Mouse (Mus musculus) macrophage (primary cell): ENCODE results near the gene Kank3. TPM values are rescaled to one million over a fixed set of nuclear protein-coding genes. Genes with fewer than 3 reads are reported as not detected.

ENCODE experiments used
- H3K27ac ChIP-seq: fragments of 350-480 bp; formaldehyde crosslinking; 2 replicates; pipeline ENCODE4 v1.9.0; 2021
- H3K36me3 ChIP-seq: fragments of 350-480 bp; formaldehyde crosslinking; 2 replicates; pipeline ENCODE4 v1.9.0; 2021; ENCODE audit errors: inconsistent target
- H3K4me3 ChIP-seq: fragments of 350-480 bp; formaldehyde crosslinking; 2 replicates; pipeline ENCODE4 v1.9.0; 2021; ENCODE audit errors: inconsistent target
- H3K79me2 ChIP-seq: fragments of 350-480 bp; formaldehyde crosslinking; 2 replicates; pipeline ENCODE4 v1.9.0; 2021; ENCODE audit errors: inconsistent target
- WGBS: methylation state at CpG from one replicate; pipeline ENCODE4 v1.1.7; 2026; ENCODE audit warnings: inconsistent platforms; ENCODE audit not compliant: missing documents; 5-methylcytosine and 5-hydroxymethylcytosine counted together
- polyA plus RNA-seq: library from polyadenylated mRNA; stranded (reverse); fragments of 250-400 nt; gene quantifications from 3 replicates; pipeline ENCODE4 v1.2.4, GENCODE M21; 2018; ENCODE audit warnings: inconsistent platforms
- total RNA-seq, 78 experiments: library from RNA; depleted of rRNA; stranded (reverse); fragments of 250-400 nt; gene quantifications; 1 replicate in 9 of 78; 2 replicates in 24 of 78; 3 replicates in 43 of 78; 4 replicates in 2 of 78; pipeline ENCODE4 v1.2.4; 2018; ENCODE audit warnings: inconsistent platforms in 56 of 78

Kank3 gene
- 10 to 100 TPM in 16 of 26 experiments, 1 to 10 TPM in 10; 2.1 to 46.8 (median 13.0) TPM for total RNA-seq (2018; cell fraction: chromatin; rRNA removed)
- total RNA-seq (2018; cell fraction: cytosol; rRNA removed) = 10 to 100 TPM in 1 of 26 experiments, 1 to 10 TPM in 25; 2.3 to 10.2 (median 4.6) TPM
- total RNA-seq (2018; cell fraction: nucleus; rRNA removed) = 10 to 100 TPM in 15 of 26 experiments, 1 to 10 TPM in 11; 3.9 to 37.0 (median 11.8) TPM
- 5.5 to 10.9 TPM (median 9.8 TPM) in 3 replicates for polyA plus RNA-seq

- no peaks in the 10 kb centered on the region for H3K79me2 ChIP-seq
- 3% methylated on average over 35 of the region's 36 CpGs for WGBS
- no peaks in the 10 kb centered on the region for H3K36me3 ChIP-seq
- H3K4me3 ChIP-seq = peak within 1 kb of the TSS; percentile 50
- H3K27ac ChIP-seq = no peak within 1 kb of the TSS
Observed at GRCm38 (mm10) chr17:33810334-33811141, at the start of gene Kank3. Gene Kank3 (plus strand): TSS chr17:33810519.

- H3K4me3 ChIP-seq = no peak overlapping the region
- 45% methylated on average over 3 of the region's 3 CpGs for WGBS
- no peak overlapping the region for H3K27ac ChIP-seq
- no peaks in the 10 kb centered on the region for H3K79me2 ChIP-seq
- H3K36me3 ChIP-seq = no peaks in the 10 kb centered on the region
Observed at GRCm38 (mm10) chr17:33766389-33766788, 43.9 kb upstream of the Kank3 start.

- no peak overlapping the region for H3K27ac ChIP-seq
- 100% methylated on average over 4 of the region's 4 CpGs for WGBS
- peaks cover 4% of the 10 kb centered on the region; the same call in 1 of the 2 replicates for H3K36me3 ChIP-seq
- no peak overlapping the region for H3K4me3 ChIP-seq
- no peaks in the 10 kb centered on the region for H3K79me2 ChIP-seq
Observed at GRCm38 (mm10) chr17:33771617-33772016, 38.7 kb upstream of the Kank3 start.

GRCm38 (mm10) chr17:33773426-33773825, 36.9 kb upstream of the Kank3 start:
- peaks cover 4% of the 10 kb centered on the region; the same call in 1 of the 2 replicates for H3K36me3 ChIP-seq
- WGBS = 94% methylated on average over 4 of the region's 6 CpGs
- no peak overlapping the region for H3K27ac ChIP-seq
- no peaks in the 10 kb centered on the region for H3K79me2 ChIP-seq
- no peak overlapping the region for H3K4me3 ChIP-seq

GRCm38 (mm10) chr17:33773871-33774572, 36.3 kb upstream of the Kank3 start:
- Histone ChIP-seq H3K36me3 (peaks cover 4% of the 10 kb centered on the region; the same call in 1 of the 2 replicates), H3K79me2 (no peaks in the 10 kb centered on the region), H3K4me3 (no peak overlapping the region), H3K27ac (no peak overlapping the region)
- 96% methylated on average over 6 of the region's 6 CpGs for WGBS

GRCm38 (mm10) chr17:33774573-33775155, 35.7 kb upstream of the Kank3 start:
- 98% methylated on average over 8 of the region's 8 CpGs for WGBS
- Histone ChIP-seq H3K27ac (no peak overlapping the region), H3K36me3 (peaks cover 4% of the 10 kb centered on the region; the same call in 1 of the 2 replicates), H3K79me2 (no peaks in the 10 kb centered on the region), H3K4me3 (no peak overlapping the region)

- Histone ChIP-seq H3K27ac (no peak overlapping the region), H3K36me3 (peaks cover 4% of the 10 kb centered on the region; the same call in 1 of the 2 replicates), H3K79me2 (no peaks in the 10 kb centered on the region), H3K4me3 (no peak overlapping the region)
- WGBS = 98% methylated on average over 4 of the region's 4 CpGs
Observed at GRCm38 (mm10) chr17:33775287-33775686, 35.0 kb upstream of the Kank3 start.

GRCm38 (mm10) chr17:33779271-33779966, 30.9 kb upstream of the Kank3 start:
- Histone ChIP-seq H3K36me3 (peaks cover 4% of the 10 kb centered on the region; the same call in 1 of the 2 replicates), H3K27ac (no peak overlapping the region), H3K79me2 (no peaks in the 10 kb centered on the region), H3K4me3 (no peak overlapping the region)
- 56% methylated on average over 9 of the region's 9 CpGs for WGBS

- 91% methylated on average over 5 of the region's 5 CpGs for WGBS
- H3K4me3 ChIP-seq = no peak overlapping the region
- no peak overlapping the region for H3K27ac ChIP-seq
- H3K79me2 ChIP-seq = no peaks in the 10 kb centered on the region
- H3K36me3 ChIP-seq = peaks cover 4% of the 10 kb centered on the region; the same call in 1 of the 2 replicates
Observed at GRCm38 (mm10) chr17:33779967-33780295, 30.4 kb upstream of the Kank3 start.

GRCm38 (mm10) chr17:33780431-33780830, 29.9 kb upstream of the Kank3 start:
- Histone ChIP-seq H3K79me2 (no peaks in the 10 kb centered on the region), H3K27ac (no peak overlapping the region), H3K4me3 (no peak overlapping the region), H3K36me3 (peaks cover 4% of the 10 kb centered on the region; the same call in 1 of the 2 replicates)
- WGBS = 18% methylated on average over 5 of the region's 5 CpGs

GRCm38 (mm10) chr17:33781124-33781977, 29.0 kb upstream of the Kank3 start, which contains the start of gene Angptl4:
Gene Angptl4 (minus strand): TSS chr17:33781830.
- peaks cover 3% of the 10 kb centered on the region; the same call in 1 of the 2 replicates for H3K36me3 ChIP-seq
- H3K4me3 ChIP-seq = peak within 1 kb of the TSS; percentile 33
- 4% methylated on average over 49 of the region's 50 CpGs for whole genome bisulfite sequencing
- no peak within 1 kb of the TSS for H3K27ac ChIP-seq
- H3K79me2 ChIP-seq = no peaks in the 10 kb centered on the region

GRCm38 (mm10) chr17:33782067-33782466, 28.3 kb upstream of the Kank3 start:
- H3K79me2 ChIP-seq = no peaks in the 10 kb centered on the region
- no peak overlapping the region for H3K27ac ChIP-seq
- H3K4me3 ChIP-seq = peak overlapping the region; percentile 33; the same call in 1 of the 2 replicates
- 47% methylated on average over 4 of the region's 4 CpGs for WGBS
- no peaks in the 10 kb centered on the region for H3K36me3 ChIP-seq

- Histone ChIP-seq H3K4me3 (no peak overlapping the region), H3K79me2 (no peaks in the 10 kb centered on the region), H3K36me3 (no peaks in the 10 kb centered on the region), H3K27ac (no peak overlapping the region)
Observed at GRCm38 (mm10) chr17:33783408-33783807, 26.9 kb upstream of the Kank3 start.
